Mouse (Mus musculus) forebrain, embryonic 14.5 days (tissue): Measurements from ENCODE around the gene Sfmbt2. TPM values are rescaled to one million over a fixed set of nuclear protein-coding genes. Genes with fewer than 3 reads are reported as not detected.

Experiments
- ATAC-seq: fragments of 200-750 bp; cut with Nextera tagmentation; 2 replicates; pipeline ENCODE4 v1.8.0; 2017; ENCODE audit warnings: mild to moderate bottlenecking, moderate library complexity
- DNase-seq: peaks from one replicate; pipeline ENCODE4 v3.0.0-alpha.2; 2015; ENCODE audit warnings: low spot score
- H3K27ac ChIP-seq: fragments of 300-500 bp; sonication (generic); 2 replicates; pipeline ENCODE4 v1.5.1; 2014; ENCODE audit warnings: low read depth, mild to moderate bottlenecking, control low read depth, low read length, moderate library complexity
- H3K27me3 ChIP-seq: fragments of 300-500 bp; sonication (generic); replicated peaks from 2 replicates; pipeline ENCODE4 v1.6.1; 2014; ENCODE audit warnings: low read length, control low read depth, mixed read lengths; ENCODE audit not compliant: control insufficient read depth, insufficient read depth
- H3K36me3 ChIP-seq: fragments of 300-500 bp; sonication (generic); 2 replicates; pipeline ENCODE4 v1.6.1; 2014; ENCODE audit warnings: low read length, control low read depth; ENCODE audit not compliant: control insufficient read depth, insufficient read depth
- H3K4me1 ChIP-seq: fragments of 300-500 bp; sonication (generic); 2 replicates; pipeline ENCODE4 v1.6.1; 2014; ENCODE audit warnings: antibody characterized with exemption, low read length, control low read depth; ENCODE audit not compliant: control insufficient read depth, insufficient read depth
- H3K4me2 ChIP-seq: fragments of 300-500 bp; sonication (generic); 2 replicates; pipeline ENCODE4 v1.6.1; 2014; ENCODE audit warnings: mild to moderate bottlenecking, control low read depth, low read length
- H3K4me3 ChIP-seq: fragments of 300-500 bp; sonication (generic); 2 replicates; pipeline ENCODE4 v1.5.1; 2014; ENCODE audit warnings: low read depth, low read length, control low read depth
- H3K9ac ChIP-seq: fragments of 300-500 bp; sonication (generic); 2 replicates; pipeline ENCODE4 v1.6.1; 2014; ENCODE audit warnings: mild to moderate bottlenecking, low read length, control low read depth, moderate library complexity
- H3K9me3 ChIP-seq: fragments of 300-500 bp; sonication (generic); replicated peaks from 2 replicates; pipeline ENCODE4 v1.6.1; 2016; ENCODE audit warnings: low read length, control low read depth, mixed read lengths; ENCODE audit not compliant: control insufficient read depth
- WGBS: fragments of 180-500 bp; shearing (Covaris S2); extraction: QIAGEN DNeasy Blood & Tissue Kit; methylation state at CpG from one replicate; pipeline ENCODE4 v1.1.7; 2014; 5-methylcytosine and 5-hydroxymethylcytosine counted together
- microRNA counts: library from miRNA; unstranded; fragments of <30 nt; microRNA quantifications from one replicate; lab custom pipeline; 2016
- microRNA-seq: library from miRNA; unstranded; fragments of <30 nt; microRNA quantifications from one replicate; pipeline ENCODE4, GENCODE M21; 2016
- polyA plus RNA-seq: library from polyadenylated mRNA; unstranded; fragments of >200 nt; fragmentation: Nextera tagmentation; extraction: Ambion mirVana; gene quantifications from 2 replicates; pipeline ENCODE4 v1.2.1, GENCODE M21; 2014

Gene Sfmbt2
- polyA plus RNA-seq, 1 experiment from 2014 or later, result 1.8 TPM

GRCm38 (mm10) chr2:10615500-10615899 lies 245.2 kb downstream of the Sfmbt2 start:
- H3K27ac ChIP-seq, result no peak overlapping the region
- WGBS, result 39% methylated on average over 2 of the region's 2 CpGs
- ATAC-seq, result no peak
- no peak overlapping the region for H3K4me3 ChIP-seq
- no peaks in the 10 kb centered on the region for H3K9me3 ChIP-seq
- H3K4me2 ChIP-seq, result no peak overlapping the region
- no peaks in the 10 kb centered on the region for H3K4me1 ChIP-seq
- H3K27me3 ChIP-seq, result no peaks in the 10 kb centered on the region
- DNase-seq, result no peak
- H3K36me3 ChIP-seq, result no peaks in the 10 kb centered on the region
- H3K9ac ChIP-seq, result no peak overlapping the region

MicroRNA genes within 50 kb of the gene (microRNA counts, 519-probe panel; counts per million panel counts)
- microRNA mmu-miR-297a+mmu-miR-466f+mmu-miR-669b (lab: Ali Mortazavi, UCI) (not detected), microRNA mmu-miR-297b-3p (lab: Ali Mortazavi, UCI) (not detected), microRNA mmu-miR-297b-5p (lab: Ali Mortazavi, UCI) (not detected), microRNA mmu-miR-297c (lab: Ali Mortazavi, UCI) (2,585 counts per million, percentile 16 among the panel's probes with 10 or more counts), microRNA mmu-miR-466a-3p+mmu-miR-466b-3-3p (lab: Ali Mortazavi, UCI) (3,715 counts per million, percentile 40 among the panel's probes with 10 or more counts), microRNA mmu-miR-466a-5p+mmu-miR-466e-5p (lab: Ali Mortazavi, UCI) (not detected), microRNA mmu-miR-466c-5p (lab: Ali Mortazavi, UCI) (not detected), microRNA mmu-miR-466d-3p (lab: Ali Mortazavi, UCI) (not detected), microRNA mmu-miR-466d-5p (lab: Ali Mortazavi, UCI) (not detected), microRNA mmu-miR-466f-5p (lab: Ali Mortazavi, UCI) (not detected), microRNA mmu-miR-466g (lab: Ali Mortazavi, UCI) (2,811 counts per million, percentile 20 among the panel's probes with 10 or more counts), microRNA mmu-miR-466h (lab: Ali Mortazavi, UCI) (not detected), microRNA mmu-miR-466l (lab: Ali Mortazavi, UCI) (not detected), microRNA mmu-miR-467a (lab: Ali Mortazavi, UCI) (2,848 counts per million, percentile 21 among the panel's probes with 10 or more counts), microRNA mmu-miR-467b (lab: Ali Mortazavi, UCI) (not detected), microRNA mmu-miR-467c (lab: Ali Mortazavi, UCI) (2,495 counts per million, percentile 13 among the panel's probes with 10 or more counts), microRNA mmu-miR-467d (lab: Ali Mortazavi, UCI) (not detected), microRNA mmu-miR-467e (lab: Ali Mortazavi, UCI) (2,396 counts per million, percentile 11 among the panel's probes with 10 or more counts), microRNA mmu-miR-669a (lab: Ali Mortazavi, UCI) (2,884 counts per million, percentile 23 among the panel's probes with 10 or more counts), microRNA mmu-miR-669e (lab: Ali Mortazavi, UCI) (not detected), microRNA mmu-miR-669f (lab: Ali Mortazavi, UCI) (4,529 counts per million, percentile 60 among the panel's probes with 10 or more counts), microRNA mmu-miR-669g (lab: Ali Mortazavi, UCI) (not detected), microRNA mmu-miR-669h-5p (lab: Ali Mortazavi, UCI) (not detected), microRNA mmu-miR-669i (lab: Ali Mortazavi, UCI) (not detected), microRNA mmu-miR-669j (lab: Ali Mortazavi, UCI) (not detected), microRNA mmu-miR-669m (lab: Ali Mortazavi, UCI) (not detected), microRNA mmu-miR-669o (lab: Ali Mortazavi, UCI) (2,522 counts per million, percentile 14 among the panel's probes with 10 or more counts)

Small RNAs within 50 kb of the gene (microRNA-seq; reads per million reads assigned to microRNA genes)
- gene Gm22051, result not detected
- not detected for gene Gm22072
- not detected for gene Gm22091
- gene Gm22166, result not detected
- 0.66 reads per million for gene Gm22239
- not detected for gene Gm22626
- gene Gm22635, result not detected
- not detected for gene Gm22677
- not detected for gene Gm22678
- not detected for gene Gm22775
- 0.40 reads per million for gene Gm22925
- not detected for gene Gm23108
- gene Gm23288, result not detected
- not detected for gene Gm23542
- gene Gm23569, result not detected
- gene Gm23571, result not detected
- not detected for gene Gm23578
- gene Gm23651, result not detected
- gene Gm23988, result not detected
- gene Gm24028, result not detected
- not detected for gene Gm24167
- gene Gm24315, result not detected
- not detected for gene Gm24342
- not detected for gene Gm24488
- not detected for gene Gm24640
- not detected for gene Gm24673
- not detected for gene Gm24761
- gene Gm24806, result not detected
- not detected for gene Gm25022
- gene Gm25158, result not detected
- gene Gm25263, result 0.66 reads per million
- gene Gm25285, result not detected
- gene Gm25316, result not detected
- not detected for gene Gm25451
- not detected for gene Gm25673
- not detected for gene Gm25680
- gene Gm25701, result not detected
- gene Gm25753, result not detected
- not detected for gene Gm25943
- not detected for gene Gm26060
- not detected for gene Gm26073
- gene Gm26092, result not detected
- not detected for gene Gm26156
- not detected for gene Gm26229
- gene Gm26398, result not detected
- gene Gm26426, result not detected
- not detected for gene Gm26431
- gene Gm26491, result not detected
- 3.6 reads per million, percentile 20 among the genes with 10 or more reads in this experiment for gene Mir297a-2
- gene Mir297a-3, result not detected
- gene Mir297a-4, result not detected
- not detected for gene Mir297b
- not detected for gene Mir297c
- not detected for gene Mir466
- gene Mir466b-1, result not detected
- gene Mir466b-2, result not detected
- not detected for gene Mir466b-3
- gene Mir466b-4, result not detected
- gene Mir466b-5, result not detected
- gene Mir466b-6, result not detected
- gene Mir466b-7, result not detected
- not detected for gene Mir466b-8
- gene Mir466c-1, result not detected
- not detected for gene Mir466c-2
- not detected for gene Mir466d
- gene Mir466e, result not detected
- not detected for gene Mir466f-1
- not detected for gene Mir466f-2
- not detected for gene Mir466f-3
- gene Mir466g, result not detected
- gene Mir466h, result not detected
- gene Mir466l, result not detected
- gene Mir466m, result not detected
- gene Mir466n, result 7.9 reads per million, percentile 30 among the genes with 10 or more reads in this experiment
- not detected for gene Mir466o
- gene Mir466p, result not detected
- gene Mir467a-1, result not detected
- gene Mir467a-10, result not detected
- not detected for gene Mir467a-2
- gene Mir467a-3, result not detected
- gene Mir467a-4, result not detected
- gene Mir467a-5, result not detected
- gene Mir467a-6, result not detected
- gene Mir467a-7, result not detected
- not detected for gene Mir467a-8
- gene Mir467a-9, result not detected
- gene Mir467b, result 0.40 reads per million
- gene Mir467c, result 900 reads per million, percentile 80 among the genes with 10 or more reads in this experiment
- gene Mir467d, result 1,078 reads per million, percentile 81 among the genes with 10 or more reads in this experiment
- 715 reads per million, percentile 79 among the genes with 10 or more reads in this experiment for gene Mir467e
- not detected for gene Mir669a-1
- not detected for gene Mir669a-10
- gene Mir669a-11, result not detected
- not detected for gene Mir669a-12
- not detected for gene Mir669a-2
- gene Mir669a-3, result not detected
- not detected for gene Mir669a-4
- gene Mir669a-5, result not detected
- not detected for gene Mir669a-6
- not detected for gene Mir669a-7
- gene Mir669a-8, result not detected
- not detected for gene Mir669a-9
- gene Mir669b, result not detected
- 60.0 reads per million, percentile 51 among the genes with 10 or more reads in this experiment for gene Mir669c
- gene Mir669d, result not detected
- not detected for gene Mir669d-2
- 8.3 reads per million, percentile 31 among the genes with 10 or more reads in this experiment for gene Mir669e
- gene Mir669f, result 9.7 reads per million, percentile 33 among the genes with 10 or more reads in this experiment
- gene Mir669g, result not detected
- 4.1 reads per million, percentile 22 among the genes with 10 or more reads in this experiment for gene Mir669h
- not detected for gene Mir669i
- gene Mir669j, result not detected
- not detected for gene Mir669k
- gene Mir669l, result 221 reads per million, percentile 67 among the genes with 10 or more reads in this experiment
- gene Mir669m-1, result not detected
- gene Mir669m-2, result not detected
- 293 reads per million, percentile 71 among the genes with 10 or more reads in this experiment for gene Mir669o
- gene Mir669p-1, result not detected
- not detected for gene Mir669p-2

Other genes starting within 250 kb of the Sfmbt2 start
- gene Itih2, start 239.1 kb upstream of the Sfmbt2 start, polyA plus RNA-seq, result 1.4 and 3.0 TPM in 2 replicates
- 3.4 and 5.8 TPM in 2 replicates for gene Itih5, start 216.9 kb upstream of the Sfmbt2 start, polyA plus RNA-seq